Mouse (Mus musculus): Measurements from ENCODE around the gene Dcbld1. TPM values are rescaled to one million over a fixed set of nuclear protein-coding genes. Genes with fewer than 3 reads are reported as not detected.
"Not testable (repeated sequence)": the region's sequence is repeated elsewhere in the genome, so short reads cannot be mapped to it uniquely, and the experiment has no call there.

Dcbld1 gene
- polyA plus RNA-seq, 1 experiment from 2014 or later: 23.9 TPM

DNA sequence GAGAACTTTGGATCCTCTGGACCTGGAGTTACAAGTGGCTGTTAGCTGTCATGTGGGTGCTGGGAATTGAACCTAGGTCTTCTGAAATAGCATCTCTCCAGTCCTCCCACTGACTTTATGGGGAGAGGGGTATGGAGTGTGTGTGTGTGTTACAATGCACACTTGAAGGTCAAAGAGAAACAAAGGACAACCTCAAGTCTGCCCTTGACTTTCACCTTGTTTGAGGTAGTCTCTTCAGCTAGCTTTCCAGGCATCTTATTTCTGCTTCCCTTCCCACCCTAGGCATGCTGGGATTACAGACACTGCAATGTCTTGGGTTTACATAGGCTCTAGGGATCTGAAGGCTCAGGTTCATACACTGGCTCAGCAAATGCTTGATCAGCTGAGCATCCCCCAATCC, 68.9 kb downstream of the Dcbld1 start:
- H3K36me3 ChIP-seq (ENCODE audit: control insufficient read depth, insufficient read depth, low read length): no peaks in the 10 kb centered on the region
- H3K27me3 ChIP-seq (ENCODE audit: control insufficient read depth, insufficient read depth, low read length): no peaks in the 10 kb centered on the region
- ATAC-seq (replicated peaks; ENCODE audit: low FRiP score) (no peak), DNase-seq (ENCODE audit: low spot score) (no peak)
- H3K4me3 ChIP-seq (ENCODE audit: low read depth, low read length): no peak overlapping the region
- no peak overlapping the region for H3K4me2 ChIP-seq (ENCODE audit: low read depth, low read length, severe bottlenecking)
- H3K9ac ChIP-seq (ENCODE audit: low read length): no peak overlapping the region
- H3K4me1 ChIP-seq (replicated peaks; ENCODE audit: control insufficient read depth, insufficient read depth, low read length): no peaks in the 10 kb centered on the region
- H3K27ac ChIP-seq (ENCODE audit: low read depth, low read length): no peak overlapping the region
- H3K9me3 ChIP-seq (ENCODE audit: control insufficient read depth, low read length): no peaks in the 10 kb centered on the region

- Histone ChIP-seq H3K4me2 (ENCODE audit: low read depth, low read length, severe bottlenecking) (no peak overlapping the region), H3K4me3 (ENCODE audit: low read depth, low read length) (no peak overlapping the region), H3K27me3 (ENCODE audit: control insufficient read depth, insufficient read depth, low read length) (no peaks in the 10 kb centered on the region), H3K4me1 (replicated peaks; ENCODE audit: control insufficient read depth, insufficient read depth, low read length) (no peaks in the 10 kb centered on the region), H3K9me3 (ENCODE audit: control insufficient read depth, low read length) (no peaks in the 10 kb centered on the region), H3K9ac (ENCODE audit: low read length) (no peak overlapping the region), H3K36me3 (ENCODE audit: control insufficient read depth, insufficient read depth, low read length) (no peaks in the 10 kb centered on the region), H3K27ac (ENCODE audit: low read depth, low read length) (no peak overlapping the region)
- ATAC-seq (replicated peaks; ENCODE audit: low FRiP score) (no peak), DNase-seq (ENCODE audit: low spot score) (no peak)
- 82% methylated on average over 7 of the region's 7 CpGs for WGBS
Observed at GRCm38 (mm10) chr10:52304574-52304973, 71.2 kb downstream of the Dcbld1 start.

DNA sequence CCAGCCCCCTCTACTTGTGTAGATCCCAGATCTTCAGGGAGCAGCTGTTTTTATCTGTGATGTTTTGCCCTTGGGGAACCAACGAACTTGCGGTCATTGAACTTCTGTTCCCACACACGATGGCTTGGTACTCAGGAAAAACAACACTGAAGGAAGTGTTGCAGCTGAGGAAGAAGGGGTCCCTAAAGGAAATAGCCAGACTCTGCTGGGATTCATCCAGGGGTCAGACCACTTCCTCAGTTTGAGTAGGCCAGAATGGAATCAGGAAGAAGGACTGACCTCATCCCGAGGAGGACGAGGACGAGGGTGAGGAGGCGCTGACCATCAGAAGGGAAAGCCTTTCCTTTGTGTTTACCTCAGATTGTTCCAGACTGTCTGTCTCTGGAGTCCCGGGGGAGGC, 75.8 kb downstream of the Dcbld1 start:
- H3K9ac ChIP-seq (ENCODE audit: low read length): no peak overlapping the region
- no peaks in the 10 kb centered on the region for H3K4me1 ChIP-seq (replicated peaks; ENCODE audit: control insufficient read depth, insufficient read depth, low read length)
- H3K4me3 ChIP-seq (ENCODE audit: low read depth, low read length): no peak overlapping the region
- no peaks in the 10 kb centered on the region for H3K36me3 ChIP-seq (ENCODE audit: control insufficient read depth, insufficient read depth, low read length)
- DNase-seq (ENCODE audit: low spot score): no peak
- WGBS: 77% methylated on average over 8 of the region's 8 CpGs
- H3K9me3 ChIP-seq (ENCODE audit: control insufficient read depth, low read length): no peaks in the 10 kb centered on the region
- H3K4me2 ChIP-seq (ENCODE audit: low read depth, low read length, severe bottlenecking): no peak overlapping the region
- no peaks in the 10 kb centered on the region for H3K27me3 ChIP-seq (ENCODE audit: control insufficient read depth, insufficient read depth, low read length)
- H3K27ac ChIP-seq (ENCODE audit: low read depth, low read length): no peak overlapping the region
- ATAC-seq (replicated peaks; ENCODE audit: low FRiP score): no peak

GRCm38 (mm10) chr10:52319506-52320286, 86.3 kb downstream of the Dcbld1 start:
- Histone ChIP-seq H3K4me3 (ENCODE audit: low read depth, low read length) (no peak overlapping the region), H3K27me3 (ENCODE audit: control insufficient read depth, insufficient read depth, low read length) (no peaks in the 10 kb centered on the region), H3K36me3 (ENCODE audit: control insufficient read depth, insufficient read depth, low read length) (peaks cover 4% of the 10 kb centered on the region; the same call in 1 of the 2 replicates), H3K4me2 (ENCODE audit: low read depth, low read length, severe bottlenecking) (no peak overlapping the region), H3K9ac (ENCODE audit: low read length) (no peak overlapping the region), H3K9me3 (ENCODE audit: control insufficient read depth, low read length) (no peaks in the 10 kb centered on the region), H3K27ac (ENCODE audit: low read depth, low read length) (no peak overlapping the region), H3K4me1 (replicated peaks; ENCODE audit: control insufficient read depth, insufficient read depth, low read length) (no peaks in the 10 kb centered on the region)
- 93% methylated on average over 28 of the region's 28 CpGs for WGBS
- DNase-seq (ENCODE audit: low spot score) (no peak), ATAC-seq (replicated peaks; ENCODE audit: low FRiP score) (no peak)

GRCm38 (mm10) chr10:52321918-52322317, 88.5 kb downstream of the Dcbld1 start:
- no peak overlapping the region for H3K9ac ChIP-seq (ENCODE audit: low read length)
- H3K36me3 ChIP-seq (ENCODE audit: control insufficient read depth, insufficient read depth, low read length): peaks cover 4% of the 10 kb centered on the region; the same call in 1 of the 2 replicates
- DNase-seq (ENCODE audit: low spot score) (no peak), ATAC-seq (replicated peaks; ENCODE audit: low FRiP score) (no peak)
- H3K9me3 ChIP-seq (ENCODE audit: control insufficient read depth, low read length): no peaks in the 10 kb centered on the region
- 96% methylated on average over 3 of the region's 3 CpGs for WGBS
- H3K27me3 ChIP-seq (ENCODE audit: control insufficient read depth, insufficient read depth, low read length): no peaks in the 10 kb centered on the region
- no peak overlapping the region for H3K27ac ChIP-seq (ENCODE audit: low read depth, low read length)
- no peak overlapping the region for H3K4me3 ChIP-seq (ENCODE audit: low read depth, low read length)
- H3K4me2 ChIP-seq (ENCODE audit: low read depth, low read length, severe bottlenecking): no peak overlapping the region
- H3K4me1 ChIP-seq (replicated peaks; ENCODE audit: control insufficient read depth, insufficient read depth, low read length): no peaks in the 10 kb centered on the region

DNA sequence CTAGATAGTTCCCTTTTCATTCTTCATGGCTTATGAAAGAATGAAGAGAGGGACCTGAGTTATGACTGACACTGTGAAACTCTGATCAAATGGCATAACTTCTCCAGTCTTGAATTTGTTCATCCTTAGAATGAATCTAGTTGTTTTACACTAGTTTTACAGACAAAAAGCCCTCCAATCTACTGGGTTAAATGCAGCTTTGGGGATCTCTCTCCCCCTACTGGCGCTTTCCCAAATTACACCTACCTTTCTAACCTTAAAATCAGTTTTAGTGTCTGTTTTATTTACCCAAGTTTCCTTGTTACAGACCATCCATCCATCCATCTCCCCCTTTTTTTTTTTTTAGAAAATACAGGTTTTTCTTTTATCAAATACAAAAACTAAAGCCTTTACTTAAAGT, 97.6 kb downstream of the Dcbld1 start:
- H3K36me3 ChIP-seq (ENCODE audit: control insufficient read depth, insufficient read depth, low read length): no peaks in the 10 kb centered on the region
- no peaks in the 10 kb centered on the region for H3K9me3 ChIP-seq (ENCODE audit: control insufficient read depth, low read length)
- ATAC-seq (replicated peaks; ENCODE audit: low FRiP score): no peak
- H3K27me3 ChIP-seq (ENCODE audit: control insufficient read depth, insufficient read depth, low read length): no peaks in the 10 kb centered on the region
- no peak overlapping the region for H3K4me2 ChIP-seq (ENCODE audit: low read depth, low read length, severe bottlenecking)
- H3K4me1 ChIP-seq (replicated peaks; ENCODE audit: control insufficient read depth, insufficient read depth, low read length): no peaks in the 10 kb centered on the region
- no peak overlapping the region for H3K4me3 ChIP-seq (ENCODE audit: low read depth, low read length)
- WGBS: 3% methylated on average over 1 of the region's 1 CpGs
- H3K9ac ChIP-seq (ENCODE audit: low read length): no peak overlapping the region
- no peak overlapping the region for H3K27ac ChIP-seq (ENCODE audit: low read depth, low read length)
- no peak for DNase-seq (ENCODE audit: low spot score)

- not testable (repeated sequence) for H3K4me2 ChIP-seq (ENCODE audit: low read depth, low read length, severe bottlenecking); H3K4me1 ChIP-seq (replicated peaks; ENCODE audit: control insufficient read depth, insufficient read depth, low read length); H3K27ac ChIP-seq (ENCODE audit: low read depth, low read length); H3K4me3 ChIP-seq (ENCODE audit: low read depth, low read length); DNase-seq (ENCODE audit: low spot score); H3K9me3 ChIP-seq (ENCODE audit: control insufficient read depth, low read length); H3K36me3 ChIP-seq (ENCODE audit: control insufficient read depth, insufficient read depth, low read length); H3K9ac ChIP-seq (ENCODE audit: low read length); H3K27me3 ChIP-seq (ENCODE audit: control insufficient read depth, insufficient read depth, low read length); ATAC-seq (replicated peaks; ENCODE audit: low FRiP score)
- WGBS: 93% methylated on average over 4 of the region's 4 CpGs
Observed at GRCm38 (mm10) chr10:52343324-52343723, 109.9 kb downstream of the Dcbld1 start.

DNA sequence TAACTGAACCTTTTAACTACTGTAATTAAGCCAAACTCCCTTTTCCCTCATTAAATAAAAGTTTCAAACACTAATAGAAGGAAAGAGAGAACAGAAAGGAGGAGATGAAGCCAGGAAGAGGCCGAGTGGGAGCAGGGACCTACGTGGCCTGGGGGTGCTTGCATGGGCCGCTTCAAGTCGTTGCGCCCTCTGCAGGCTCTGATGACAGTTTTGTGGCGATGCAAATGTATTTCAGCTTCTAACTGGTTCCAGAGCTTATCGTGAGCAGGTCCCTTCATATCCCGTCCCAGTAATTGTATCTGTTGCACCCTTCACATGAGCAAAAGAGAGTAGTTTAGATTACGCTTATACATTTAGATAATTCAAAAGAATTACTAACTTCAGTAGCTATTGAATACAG, 119.8 kb downstream of the Dcbld1 start:
- ATAC-seq (replicated peaks; ENCODE audit: low FRiP score) (no peak), DNase-seq (ENCODE audit: low spot score) (no peak)

GRCm38 (mm10) chr10:52358467-52358866, 125.0 kb downstream of the Dcbld1 start, which contains the start of gene Gm26741:
Gm26741 (plus strand) TSS chr10:52358767.
- 85% methylated on average over 2 of the region's 2 CpGs for WGBS
- Histone ChIP-seq H3K9me3 (ENCODE audit: control insufficient read depth, low read length) (no peaks in the 10 kb centered on the region), H3K36me3 (ENCODE audit: control insufficient read depth, insufficient read depth, low read length) (no peaks in the 10 kb centered on the region), H3K27ac (ENCODE audit: low read depth, low read length) (no peak within 1 kb of the TSS), H3K4me3 (ENCODE audit: low read depth, low read length) (no peak within 1 kb of the TSS), H3K4me2 (ENCODE audit: low read depth, low read length, severe bottlenecking) (no peak within 1 kb of the TSS), H3K4me1 (replicated peaks; ENCODE audit: control insufficient read depth, insufficient read depth, low read length) (no peaks in the 10 kb centered on the region), H3K27me3 (ENCODE audit: control insufficient read depth, insufficient read depth, low read length) (no peaks in the 10 kb centered on the region), H3K9ac (ENCODE audit: low read length) (no peak within 1 kb of the TSS)
- DNase-seq (ENCODE audit: low spot score): no peak
- no peak for ATAC-seq (replicated peaks; ENCODE audit: low FRiP score)

More for the DNA sequence above, 119.8 kb downstream of the Dcbld1 start:
- H3K4me1 ChIP-seq (replicated peaks; ENCODE audit: control insufficient read depth, insufficient read depth, low read length): no peaks in the 10 kb centered on the region
- peaks cover 5% of the 10 kb centered on the region; the same call in 1 of the 2 replicates for H3K36me3 ChIP-seq (ENCODE audit: control insufficient read depth, insufficient read depth, low read length)
- H3K4me2 ChIP-seq (ENCODE audit: low read depth, low read length, severe bottlenecking): no peak overlapping the region
- H3K27ac ChIP-seq (ENCODE audit: low read depth, low read length): no peak overlapping the region
- no peak overlapping the region for H3K4me3 ChIP-seq (ENCODE audit: low read depth, low read length)
- no peaks in the 10 kb centered on the region for H3K27me3 ChIP-seq (ENCODE audit: control insufficient read depth, insufficient read depth, low read length)
- WGBS: 78% methylated on average over 9 of the region's 9 CpGs
- no peaks in the 10 kb centered on the region for H3K9me3 ChIP-seq (ENCODE audit: control insufficient read depth, low read length)
- no peak overlapping the region for H3K9ac ChIP-seq (ENCODE audit: low read length)

Measured in forebrain, embryonic 11.5 days (tissue).